Mouse (Mus musculus) lung, postnatal 0 days (tissue): ENCODE results near the gene Ddah2. TPM values are rescaled to one million over a fixed set of nuclear protein-coding genes. Genes with fewer than 3 reads are reported as not detected.

ENCODE experiments used
- ATAC-seq: fragments of 200-750 bp; cut with Nextera tagmentation; 2 replicates; pipeline ENCODE4 v1.8.0; 2017; ENCODE audit warnings: moderate library complexity
- DNase-seq: peaks from one replicate; pipeline ENCODE4 v3.0.0-alpha.2; 2016; ENCODE audit warnings: low spot score
- H3K27ac ChIP-seq: fragments of 300-500 bp; sonication (generic); 2 replicates; pipeline ENCODE4 v1.5.1; 2014; ENCODE audit warnings: antibody characterized with exemption, mild to moderate bottlenecking, low read length, mixed read lengths
- H3K27me3 ChIP-seq: fragments of 300-500 bp; sonication (generic); replicated peaks from 2 replicates; pipeline ENCODE4 v1.6.1; 2014; ENCODE audit warnings: low read length, mixed read lengths; ENCODE audit not compliant: insufficient read depth
- H3K36me3 ChIP-seq: fragments of 300-500 bp; sonication (generic); 2 replicates; pipeline ENCODE4 v1.6.1; 2014; ENCODE audit warnings: low read length, mixed read lengths; ENCODE audit not compliant: insufficient read depth
- H3K4me1 ChIP-seq: fragments of 300-500 bp; sonication (generic); 2 replicates; pipeline ENCODE4 v1.6.1; 2014; ENCODE audit warnings: antibody characterized with exemption, low read depth, low read length, mixed read lengths; ENCODE audit not compliant: insufficient read depth
- H3K4me2 ChIP-seq: fragments of 300-500 bp; sonication (generic); replicated peaks from 2 replicates; pipeline ENCODE4 v1.6.1; 2014; ENCODE audit warnings: low read depth, mild to moderate bottlenecking, low read length, moderate library complexity, mixed read lengths
- H3K4me3 ChIP-seq: fragments of 300-500 bp; sonication (generic); 2 replicates; pipeline ENCODE4 v1.5.1; 2014; ENCODE audit warnings: low read depth, low read length
- H3K9ac ChIP-seq: fragments of 300-500 bp; sonication (generic); replicated peaks from 2 replicates; pipeline ENCODE4 v1.6.1; 2014; ENCODE audit warnings: low read depth, mild to moderate bottlenecking
- H3K9me3 ChIP-seq: fragments of 300-500 bp; sonication (generic); 2 replicates; pipeline ENCODE4 v1.6.1; 2016; ENCODE audit warnings: low read length, mixed read lengths
- CTCF ChIP-seq: IDR thresholded peaks from 2 replicates; pipeline ENCODE4 v1.5.1; 2016; ENCODE audit warnings: antibody characterized with exemption, mild to moderate bottlenecking
- EP300 ChIP-seq: IDR thresholded peaks from 2 replicates; pipeline ENCODE4 v1.6.1; 2016; ENCODE audit warnings: antibody characterized with exemption, mild to moderate bottlenecking, control low read depth
- WGBS: fragments of 180-500 bp; shearing (Covaris S2); extraction: QIAGEN DNeasy Blood & Tissue Kit; methylation state at CpG from one replicate; pipeline ENCODE4 v1.1.7; 2014; 5-methylcytosine and 5-hydroxymethylcytosine counted together
- polyA plus RNA-seq: library from polyadenylated mRNA; unstranded; fragments of >200 nt; fragmentation: Nextera tagmentation; extraction: Ambion mirVana; gene quantifications from 2 replicates; pipeline ENCODE4 v1.2.1, GENCODE M21; 2015

Gene Ddah2
- polyA plus RNA-seq, 1 experiment from 2014 or later, result 238 TPM

GRCm38 (mm10) chr17:35096597-35096996, 37.8 kb downstream of the Ddah2 start:
- ATAC-seq, result no peak
- H3K4me3 ChIP-seq, result no peak overlapping the region
- H3K4me1 ChIP-seq, result no peaks in the 10 kb centered on the region
- H3K9ac ChIP-seq, result no peak overlapping the region
- no peak for DNase-seq
- WGBS, result 88% methylated on average over 11 of the region's 12 CpGs
- H3K36me3 ChIP-seq, result peaks cover 41% of the 10 kb centered on the region
- no peaks in the 10 kb centered on the region for H3K9me3 ChIP-seq
- TF ChIP-seq CTCF, result no peak
- no peaks in the 10 kb centered on the region for H3K27me3 ChIP-seq
- H3K27ac ChIP-seq, result no peak overlapping the region
- H3K4me2 ChIP-seq, result no peak overlapping the region

- no peaks in the 10 kb centered on the region for H3K9me3 ChIP-seq
- H3K9ac ChIP-seq, result no peak overlapping the region
- H3K4me3 ChIP-seq, result no peak overlapping the region
- 88% methylated on average over 12 of the region's 12 CpGs for WGBS
- peaks cover 45% of the 10 kb centered on the region for H3K36me3 ChIP-seq
- ATAC-seq (no peak), DNase-seq (no peak)
- TF ChIP-seq EP300 (no peak), CTCF (no peak)
- H3K27ac ChIP-seq, result no peak overlapping the region
- H3K4me1 ChIP-seq, result no peaks in the 10 kb centered on the region
- no peak overlapping the region for H3K4me2 ChIP-seq
- H3K27me3 ChIP-seq, result no peaks in the 10 kb centered on the region
These were observed 38.4 kb downstream of the Ddah2 start for GRCm38 (mm10) chr17:35097164-35097655.

GRCm38 (mm10) chr17:35100196-35100765, 41.4 kb downstream of the Ddah2 start:
- no peaks in the 10 kb centered on the region for H3K4me1 ChIP-seq
- H3K9ac ChIP-seq, result no peak overlapping the region
- no peaks in the 10 kb centered on the region for H3K27me3 ChIP-seq
- H3K4me3 ChIP-seq, result no peak overlapping the region
- no peak for DNase-seq
- TF ChIP-seq CTCF (no peak), EP300 (no peak)
- no peak for ATAC-seq
- H3K9me3 ChIP-seq, result no peaks in the 10 kb centered on the region
- WGBS, result 63% methylated on average over 10 of the region's 10 CpGs
- H3K27ac ChIP-seq, result no peak overlapping the region
- H3K36me3 ChIP-seq, result peaks cover 48% of the 10 kb centered on the region
- H3K4me2 ChIP-seq, result no peak overlapping the region

GRCm38 (mm10) chr17:35101161-35101560, 42.3 kb downstream of the Ddah2 start:
- no peak for TF ChIP-seq EP300
- no peak for TF ChIP-seq CTCF
- ATAC-seq (no peak), DNase-seq (no peak)
- Histone ChIP-seq H3K27me3 (no peaks in the 10 kb centered on the region), H3K27ac (no peak overlapping the region), H3K4me3 (no peak overlapping the region), H3K4me2 (no peak overlapping the region), H3K36me3 (peaks cover 46% of the 10 kb centered on the region), H3K4me1 (no peaks in the 10 kb centered on the region), H3K9ac (no peak overlapping the region), H3K9me3 (no peaks in the 10 kb centered on the region)
- 81% methylated on average over 11 of the region's 11 CpGs for WGBS

GRCm38 (mm10) chr17:35102299-35102698, 43.5 kb downstream of the Ddah2 start:
- WGBS, result 68% methylated on average over 8 of the region's 8 CpGs
- Histone ChIP-seq H3K4me3 (no peak overlapping the region), H3K27me3 (no peaks in the 10 kb centered on the region), H3K4me1 (no peaks in the 10 kb centered on the region), H3K4me2 (no peak overlapping the region), H3K9me3 (no peaks in the 10 kb centered on the region), H3K27ac (no peak overlapping the region), H3K9ac (no peak overlapping the region), H3K36me3 (peaks cover 35% of the 10 kb centered on the region)
- DNase-seq (no peak), ATAC-seq (no peak)
- no peak for TF ChIP-seq CTCF
- no peak for TF ChIP-seq EP300

GRCm38 (mm10) chr17:35103221-35103690, 44.4 kb downstream of the Ddah2 start:
- H3K27ac ChIP-seq, result no peak overlapping the region
- TF ChIP-seq EP300, result no peak
- TF ChIP-seq CTCF, result no peak
- WGBS, result 58% methylated on average over 6 of the region's 6 CpGs
- H3K27me3 ChIP-seq, result no peaks in the 10 kb centered on the region
- ATAC-seq (no peak), DNase-seq (no peak)
- no peaks in the 10 kb centered on the region for H3K4me1 ChIP-seq
- no peak overlapping the region for H3K4me3 ChIP-seq
- no peak overlapping the region for H3K9ac ChIP-seq
- no peaks in the 10 kb centered on the region for H3K9me3 ChIP-seq
- peaks cover 27% of the 10 kb centered on the region; the same call in 1 of the 2 replicates for H3K36me3 ChIP-seq
- no peak overlapping the region for H3K4me2 ChIP-seq

- 90% methylated on average over 7 of the region's 7 CpGs for WGBS
- TF ChIP-seq CTCF (no peak), EP300 (no peak)
- Histone ChIP-seq H3K4me3 (no peak overlapping the region), H3K4me1 (no peaks in the 10 kb centered on the region), H3K4me2 (no peak overlapping the region), H3K27me3 (no peaks in the 10 kb centered on the region), H3K9me3 (no peaks in the 10 kb centered on the region), H3K9ac (no peak overlapping the region), H3K27ac (no peak overlapping the region), H3K36me3 (peaks cover 22% of the 10 kb centered on the region; the same call in 1 of the 2 replicates)
- DNase-seq, result no peak
- no peak for ATAC-seq
These were observed 45.2 kb downstream of the Ddah2 start for GRCm38 (mm10) chr17:35104079-35104478.
